ENCODE assay signal across 8 mouse cellular contexts in genomic region chr12:14149022-14149842, GRCm38 (mm10). TPM values are rescaled to one million over a fixed set of nuclear protein-coding genes. Genes with fewer than 3 reads are reported as not detected.
DNase-seq lines count a peak whose midpoint lies in the region; ATAC-seq and TF ChIP-seq lines count a peak whose summit lies in the region.

No protein-coding gene starts in this region.

- H3K9me3 ChIP-seq in heart, embryonic 13.5 days, result no peaks in the 10 kb centered on the region
- H3K9me3 ChIP-seq in midbrain, embryonic 16.5 days (replicated peaks; ENCODE audit: control insufficient read depth, low read length, poor library complexity, severe bottlenecking), result no peaks in the 10 kb centered on the region

- peak overlapping the region; percentile 93 for H3K4me2 ChIP-seq in heart, embryonic 13.5 days
- H3K4me2 ChIP-seq in midbrain, embryonic 16.5 days (ENCODE audit: low read length), result peak overlapping the region; percentile 94

- peak; percentile 5 for DNase-seq in kidney, adult 2 months
- DNase-seq in kidney, adult 9 months, result no peak
- peak; percentile 5 to 18 for DNase-seq in cerebellum, postnatal 36 days
- DNase-seq in left cerebral cortex, postnatal 36 days (ENCODE audit: low spot score in 2 of 2), result peak; percentile 16 to 31
- peak; percentile 18 to 57 for DNase-seq in urinary bladder, postnatal 4 days (ENCODE audit: low spot score in 2 of 2)

- no peaks in the 10 kb centered on the region for H3K27me3 ChIP-seq in kidney, adult 2 months (replicated peaks; ENCODE audit: control insufficient read depth, insufficient read depth, low read length)
- H3K27me3 ChIP-seq in heart, embryonic 13.5 days (replicated peaks), result peaks cover 41% of the 10 kb centered on the region
- no peaks in the 10 kb centered on the region for H3K27me3 ChIP-seq in midbrain, embryonic 16.5 days (ENCODE audit: control insufficient read depth, insufficient read depth, low read depth, low read length)

- H3K27ac ChIP-seq in kidney, adult 2 months (ENCODE audit: insufficient read depth, low read depth, low read length), result no peak overlapping the region; the same call in 1 of the 2 replicates
- no peak overlapping the region for H3K27ac ChIP-seq in heart, embryonic 13.5 days (replicated peaks)
- H3K27ac ChIP-seq in midbrain, embryonic 16.5 days (ENCODE audit: low read length), result peak overlapping the region; percentile 88

- TF ChIP-seq CTCF in kidney, adult 2 months (conservative IDR thresholded peaks at IDR 0.05; ENCODE audit: insufficient read depth, insufficient read length, low read depth, low read length), result no peak

- no peaks in the 10 kb centered on the region for H3K36me3 ChIP-seq in kidney, adult 2 months (ENCODE audit: control insufficient read depth, insufficient read depth, low read length)
- H3K36me3 ChIP-seq in heart, embryonic 13.5 days, result no peaks in the 10 kb centered on the region
- no peaks in the 10 kb centered on the region for H3K36me3 ChIP-seq in midbrain, embryonic 16.5 days (ENCODE audit: control insufficient read depth, insufficient read depth, low read length)

- no peak for ATAC-seq in heart, embryonic 13.5 days (ENCODE audit: extremely low read depth, insufficient number of reproducible peaks, low FRiP score, low TSS enrichment)
- no peak for ATAC-seq in midbrain, embryonic 16.5 days
- no peak for ATAC-seq in erythroblast, adult 5-6 weeks (replicated peaks; ENCODE audit: low FRiP score, poor library complexity, severe bottlenecking)

- WGBS in kidney, adult 2 months, result 28% methylated on average over 27 of the region's 27 CpGs
- WGBS in heart, embryonic 13.5 days, result 7% methylated on average over 27 of the region's 27 CpGs
- 8% methylated on average over 27 of the region's 27 CpGs for WGBS in midbrain, embryonic 16.5 days

- TF ChIP-seq POLR2A in kidney, adult 2 months (IDR thresholded peaks at IDR 0.05; ENCODE audit: low read depth, low read length), result no peak

- peak overlapping the region; percentile 83 for H3K4me3 ChIP-seq in kidney, adult 2 months (ENCODE audit: insufficient read depth, low read depth, low read length)
- H3K4me3 ChIP-seq in heart, embryonic 13.5 days, result peak overlapping the region; percentile 69
- peak overlapping the region; percentile 74 for H3K4me3 ChIP-seq in midbrain, embryonic 16.5 days (ENCODE audit: low read depth, low read length)

- peaks cover 3% of the 10 kb centered on the region; the same call in 1 of the 2 replicates for H3K4me1 ChIP-seq in kidney, adult 2 months (ENCODE audit: control insufficient read depth, insufficient read depth, low read length)
- H3K4me1 ChIP-seq in heart, embryonic 13.5 days, result peaks cover 31% of the 10 kb centered on the region
- H3K4me1 ChIP-seq in midbrain, embryonic 16.5 days (ENCODE audit: control insufficient read depth, insufficient read depth, low read length), result peaks cover 11% of the 10 kb centered on the region

- intact Hi-C loops in left cerebral cortex, postnatal 36 days (cut with DNase I), result loop anchor here (5.0 kb wide), 1 partner anchor 307 kb away; no protein-coding TSS in a partner anchor

- peak overlapping the region; percentile 82 for H3K9ac ChIP-seq in heart, embryonic 13.5 days
- peak overlapping the region; percentile 79 for H3K9ac ChIP-seq in midbrain, embryonic 16.5 days (ENCODE audit: low read depth, low read length)

RNA-seq across cellular contexts. Expression of gene Fam84a, which starts 2.6 kb away (rescaled TPM):
- polyA plus RNA-seq in kidney, adult 2 months (2012; rRNA removed), result 5.4 and 6.3 TPM in 2 replicates
- polyA plus RNA-seq in heart, embryonic 13.5 days (2015; fragmentation: Nextera tagmentation; extraction: Ambion mirVana), result 2.2 and 2.3 TPM in 2 replicates
- total RNA-seq in left cerebral cortex, postnatal 36 days (2021), result 10 to 100 TPM; 69.3 to 90.4 TPM
- 74.8 and 75.7 TPM in 2 replicates for polyA plus RNA-seq in midbrain, embryonic 16.5 days (2015; fragmentation: Nextera tagmentation; extraction: Ambion mirVana)
- not detected in 2 replicates for total RNA-seq in erythroblast, adult 5-6 weeks (2015; ENCODE audit: low replicate concordance)
- total RNA-seq in erythroblast, adult 5-6 weeks (2017; ENCODE audit: low replicate concordance), result not detected in 2 replicates

Comparison
In these comparisons a context has a peak if more than half of its experiments do, and no peak if none do; other contexts are left out.
1. RNA of gene Fam84a, which starts 2.6 kb away (polyA plus RNA-seq): 74.8 to 75.7 TPM in midbrain, embryonic 16.5 days; 5.4 to 6.3 TPM in kidney, adult 2 months and 2.2 to 2.3 TPM in heart, embryonic 13.5 days; every median in the first group is over 10 times any median in the second.
2. Peak in every context shown above with its lines, with median percentiles within 50 percentile points of each other: H3K4me3 ChIP-seq.